Mouse (Mus musculus) intestine, postnatal 0 days (tissue): Measurements from ENCODE around the gene Dpy19l2. TPM values are rescaled to one million over a fixed set of nuclear protein-coding genes. Genes with fewer than 3 reads are reported as not detected.
A peak's percentile ranks its signal among the peaks of the same experiment; 100 is the strongest.
"Not testable (repeated sequence)": the region's sequence is repeated elsewhere in the genome, so short reads cannot be mapped to it uniquely, and the experiment has no call there.

Source experiments
- ATAC-seq: fragments of 200-750 bp; cut with Nextera tagmentation; 2 replicates; pipeline ENCODE4 v1.8.0; 2017; ENCODE audit warnings: mild to moderate bottlenecking, moderate TSS enrichment, moderate library complexity
- H3K27ac ChIP-seq: fragments of 300-500 bp; sonication (generic); 2 replicates; pipeline ENCODE4 v1.5.1; 2014; ENCODE audit warnings: mild to moderate bottlenecking, low read depth, low read length, moderate library complexity
- H3K27me3 ChIP-seq: fragments of 300-500 bp; sonication (generic); replicated peaks from 2 replicates; pipeline ENCODE4 v1.6.1; 2014; ENCODE audit warnings: low read length, mixed read lengths; ENCODE audit not compliant: control insufficient read depth, insufficient read depth
- H3K36me3 ChIP-seq: fragments of 300-500 bp; sonication (generic); 2 replicates; pipeline ENCODE4 v1.6.1; 2014; ENCODE audit warnings: mild to moderate bottlenecking, moderate library complexity; ENCODE audit not compliant: control insufficient read depth, insufficient read depth
- H3K4me1 ChIP-seq: fragments of 300-500 bp; sonication (generic); replicated peaks from 2 replicates; pipeline ENCODE4 v1.6.1; 2014; ENCODE audit warnings: antibody characterized with exemption, low read length, mixed read lengths; ENCODE audit not compliant: control insufficient read depth, insufficient read depth
- H3K4me2 ChIP-seq: fragments of 300-500 bp; sonication (generic); replicated peaks from 2 replicates; pipeline ENCODE4 v1.6.1; 2014; ENCODE audit warnings: low read depth, mild to moderate bottlenecking, moderate library complexity
- H3K4me3 ChIP-seq: fragments of 300-500 bp; sonication (generic); 2 replicates; pipeline ENCODE4 v1.5.1; 2014; ENCODE audit warnings: low read depth, low read length
- H3K9ac ChIP-seq: fragments of 300-500 bp; sonication (generic); 2 replicates; pipeline ENCODE4 v1.6.1; 2014; ENCODE audit warnings: mild to moderate bottlenecking, low read depth, low read length
- H3K9me3 ChIP-seq: fragments of 300-500 bp; sonication (generic); 2 replicates; pipeline ENCODE4 v1.6.1; 2016; ENCODE audit warnings: mixed run types; ENCODE audit not compliant: control insufficient read depth
- CTCF ChIP-seq: sonication (generic); IDR thresholded peaks from 2 replicates; pipeline ENCODE4 v1.5.1; 2016; ENCODE audit warnings: low read depth, mild to moderate bottlenecking, control low read depth, antibody characterized with exemption, moderate library complexity
- WGBS: fragments of 180-500 bp; shearing (Covaris S2); extraction: QIAGEN DNeasy Blood & Tissue Kit; methylation state at CpG from one replicate; pipeline ENCODE4 v1.1.7; 2014; 5-methylcytosine and 5-hydroxymethylcytosine counted together
- polyA plus RNA-seq: library from polyadenylated mRNA; unstranded; fragments of >200 nt; fragmentation: Nextera tagmentation; extraction: Ambion mirVana; gene quantifications from 2 replicates; pipeline ENCODE4 v1.2.1, GENCODE M21; 2015

Gene Dpy19l2
- not detected in 2 replicates for polyA plus RNA-seq

DNA sequence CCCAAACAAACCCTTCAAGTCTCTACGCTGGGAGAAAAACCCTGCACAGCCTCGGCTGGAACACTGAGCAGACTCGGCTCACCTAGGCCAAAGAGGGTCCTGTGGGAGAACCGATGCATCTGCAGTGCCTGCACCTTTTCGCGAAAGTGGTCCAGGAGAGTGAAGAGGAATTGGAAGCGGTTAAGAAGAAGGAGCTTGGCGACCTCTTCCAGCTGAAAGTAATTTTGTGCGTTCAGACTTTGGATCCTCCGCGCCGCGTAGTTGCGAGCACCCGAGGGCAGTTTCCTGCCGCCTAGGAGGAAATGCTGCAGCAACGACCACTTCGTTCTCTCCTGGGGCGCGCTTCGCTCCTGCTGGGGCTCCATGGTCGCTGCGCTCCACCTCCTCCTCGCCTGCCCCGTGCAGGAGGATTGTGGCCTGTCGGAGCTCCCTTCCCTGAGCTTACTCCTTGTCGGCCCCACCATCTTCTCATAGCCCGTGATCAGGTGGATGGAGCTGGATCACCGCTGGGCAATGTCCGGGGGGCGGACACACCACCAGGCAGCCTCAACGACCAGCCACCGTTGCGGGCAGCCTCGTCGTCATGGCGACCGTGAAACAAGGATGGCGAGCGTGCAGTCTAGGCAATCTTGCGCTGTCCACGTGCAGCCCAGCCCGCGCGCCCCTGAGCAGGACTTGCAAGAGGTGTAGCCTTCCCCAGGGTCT lies at the start of gene Dpy19l2:
Dpy19l2 (minus strand) TSS at position 594 of the 705 bp plus-strand sequence.
- ATAC-seq, result no peak
- Histone ChIP-seq H3K9me3 (no peaks in the 10 kb centered on the region), H3K4me3 (peak within 1 kb of the TSS; percentile 29), H3K9ac (no peak within 1 kb of the TSS), H3K27me3 (0 out of 2 replicates have a peak, but pooled peaks cover 12% of the 10 kb centered on the region), H3K4me2 (peak within 1 kb of the TSS; percentile 62), H3K4me1 (no peaks in the 10 kb centered on the region), H3K27ac (no peak within 1 kb of the TSS), H3K36me3 (no peaks in the 10 kb centered on the region)
- 1% methylated on average over 45 of the region's 45 CpGs for WGBS
- TF ChIP-seq CTCF, result no peak

DNA sequence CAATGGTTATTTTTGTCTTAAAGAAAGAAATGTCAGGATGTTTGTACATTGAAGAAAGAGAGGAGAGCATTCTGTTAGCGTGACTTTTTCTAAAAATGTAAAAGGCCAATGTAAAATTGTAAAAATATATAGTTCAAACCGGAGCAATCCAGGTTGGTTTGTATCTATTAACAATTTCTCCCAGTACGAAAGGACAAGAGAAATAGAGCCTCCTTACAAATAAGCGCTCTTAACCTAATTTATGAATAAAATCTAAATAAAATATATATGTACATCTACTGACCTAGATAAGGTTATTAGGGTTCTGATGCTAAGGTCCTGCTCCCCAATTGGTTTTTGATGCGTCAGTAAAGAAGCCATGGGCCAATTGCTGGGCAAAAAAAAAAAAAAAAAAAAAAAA lies 48.9 kb upstream of the Dpy19l2 start:
- Histone ChIP-seq H3K4me1 (no peaks in the 10 kb centered on the region), H3K36me3 (no peaks in the 10 kb centered on the region), H3K27ac (no peak overlapping the region), H3K4me2 (no peak overlapping the region), H3K9me3 (no peaks in the 10 kb centered on the region), H3K9ac (no peak overlapping the region), H3K27me3 (no peaks in the 10 kb centered on the region), H3K4me3 (no peak overlapping the region)
- WGBS, result 88% methylated on average over 5 of the region's 5 CpGs
- no peak for ATAC-seq
- no peak for TF ChIP-seq CTCF

DNA sequence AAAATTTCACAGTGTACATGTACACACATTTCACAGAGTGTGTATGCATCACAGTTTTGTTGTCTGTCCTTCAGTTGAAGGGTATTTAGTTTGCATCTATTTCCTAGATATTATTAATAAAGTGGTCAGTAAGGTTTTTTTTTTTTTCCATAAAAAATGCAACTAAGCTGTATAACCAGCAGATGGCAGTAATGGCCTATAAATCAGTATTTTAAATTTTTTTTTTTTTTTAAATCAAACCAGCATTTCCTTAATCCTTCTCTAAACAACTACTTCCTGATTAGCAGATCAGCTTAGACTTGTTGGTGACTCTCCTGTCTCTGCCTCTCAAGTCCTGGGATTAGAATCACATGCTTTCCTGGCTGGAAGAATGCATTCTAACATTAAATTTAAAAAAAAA lies 5.2 kb upstream of the Dpy19l2 start:
- peak; percentile 51 for TF ChIP-seq CTCF
- no peak for ATAC-seq
- no peaks in the 10 kb centered on the region for H3K36me3 ChIP-seq
- no peak overlapping the region for H3K27ac ChIP-seq
- no peak overlapping the region for H3K4me2 ChIP-seq
- H3K27me3 ChIP-seq, result 0 out of 2 replicates have a peak, but pooled peaks cover 7% of the 10 kb centered on the region
- H3K4me3 ChIP-seq, result no peak overlapping the region
- no peaks in the 10 kb centered on the region for H3K9me3 ChIP-seq
- H3K4me1 ChIP-seq, result no peaks in the 10 kb centered on the region
- H3K9ac ChIP-seq, result no peak overlapping the region

DNA sequence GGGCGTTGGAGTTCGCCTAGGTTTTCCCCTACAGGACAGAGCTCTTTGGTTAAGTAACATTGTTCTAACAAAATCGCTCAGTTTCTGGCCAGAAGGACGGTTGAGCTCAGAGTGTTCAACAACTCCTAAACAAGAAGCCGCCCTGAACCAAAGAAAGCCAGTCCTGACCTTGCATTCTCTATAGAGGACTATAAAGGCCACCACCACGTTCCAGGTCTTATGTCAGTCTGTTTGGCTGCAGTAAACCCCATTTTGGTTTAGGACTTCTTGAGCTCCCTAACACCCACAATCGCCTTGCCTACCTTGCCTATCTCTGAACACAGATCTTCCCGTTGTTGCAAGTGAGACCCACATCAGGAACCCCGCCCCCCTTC lies 299 bp upstream of the Dpy19l2 start:
- peak overlapping the region; percentile 62 for H3K4me2 ChIP-seq
- no peaks in the 10 kb centered on the region for H3K9me3 ChIP-seq
- TF ChIP-seq CTCF, result no peak
- no peak for ATAC-seq
- WGBS, result 16% methylated on average over 9 of the region's 9 CpGs
- no peaks in the 10 kb centered on the region for H3K36me3 ChIP-seq
- H3K4me1 ChIP-seq, result no peaks in the 10 kb centered on the region
- no peak overlapping the region for H3K27ac ChIP-seq
- peak overlapping the region; percentile 29 for H3K4me3 ChIP-seq
- 0 out of 2 replicates have a peak, but pooled peaks cover 12% of the 10 kb centered on the region for H3K27me3 ChIP-seq
- H3K9ac ChIP-seq, result no peak overlapping the region

DNA sequence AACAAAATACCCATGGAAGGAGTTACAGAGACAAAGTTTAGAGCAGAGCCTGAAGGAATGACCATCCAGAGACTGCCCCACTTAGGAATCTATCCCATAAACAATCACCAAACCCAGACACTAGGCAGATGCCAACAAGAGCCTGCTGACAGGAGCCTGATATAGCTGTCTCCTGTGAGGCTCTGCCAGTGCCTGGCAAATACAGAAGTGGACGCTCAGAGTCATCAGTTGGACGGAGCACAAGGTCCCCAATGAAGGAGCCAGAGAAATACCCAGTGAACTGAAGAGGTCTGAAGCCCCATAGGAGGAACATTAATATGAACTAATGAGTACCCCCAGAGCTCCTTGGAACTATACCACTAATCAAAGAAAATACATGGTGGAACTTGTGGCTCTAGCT lies 58.8 kb downstream of the Dpy19l2 start:
- not testable (repeated sequence) for H3K36me3 ChIP-seq, H3K4me2 ChIP-seq, H3K4me1 ChIP-seq, ATAC-seq, H3K9me3 ChIP-seq, H3K27ac ChIP-seq, H3K4me3 ChIP-seq, H3K27me3 ChIP-seq, H3K9ac ChIP-seq
- WGBS, result 83% methylated on average over 2 of the region's 2 CpGs

DNA sequence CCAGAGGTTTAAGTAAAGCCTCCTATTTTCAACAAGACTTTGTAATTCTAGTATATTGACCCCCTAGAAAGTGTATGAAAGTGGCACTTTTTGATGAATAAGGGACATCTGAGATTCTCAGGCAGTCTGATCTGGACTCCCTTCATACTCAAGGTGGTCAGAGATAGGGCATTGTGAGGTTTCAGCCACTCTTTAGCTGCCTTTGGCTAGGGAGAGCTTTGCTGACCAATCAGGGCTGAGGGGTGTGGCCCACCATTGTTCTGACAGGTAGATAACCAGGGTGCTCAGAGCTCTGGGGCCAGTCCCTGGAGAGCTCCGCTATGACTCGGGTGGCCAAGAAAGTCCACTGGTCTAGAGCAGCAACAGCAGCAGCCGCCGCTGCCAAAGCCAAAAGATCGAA lies 71.2 kb downstream of the Dpy19l2 start, which contains the start of gene Cypt4:
Cypt4 (plus strand) TSS at position 301 of the 400 bp plus-strand sequence.
- no peak within 1 kb of the TSS for H3K9ac ChIP-seq
- H3K27ac ChIP-seq, result no peak within 1 kb of the TSS
- no peak within 1 kb of the TSS for H3K4me3 ChIP-seq
- H3K9me3 ChIP-seq, result no peaks in the 10 kb centered on the region
- no peaks in the 10 kb centered on the region for H3K36me3 ChIP-seq
- no peaks in the 10 kb centered on the region for H3K4me1 ChIP-seq
- no peaks in the 10 kb centered on the region for H3K27me3 ChIP-seq
- no peak for ATAC-seq
- no peak for TF ChIP-seq CTCF
- 91% methylated on average over 5 of the region's 5 CpGs for WGBS
- H3K4me2 ChIP-seq, result no peak within 1 kb of the TSS
